Mouse (Mus musculus) frontal cortex, adult (tissue): Measurements from ENCODE around the gene Serpina3b.

Experiments used
- ATAC-seq: cut with Nextera tagmentation; 2 replicates; pipeline ENCODE4 v1.9.2; 2017; ENCODE audit warnings: mild to moderate bottlenecking, moderate library complexity, mixed read lengths; ENCODE audit not compliant: low TSS enrichment

Gene Serpina3b

GRCm38 (mm10) chr12:104175636-104176035, 47.8 kb downstream of the Serpina3b start:
- ATAC-seq, result no peak

GRCm38 (mm10) chr12:104178577-104178976, 50.8 kb downstream of the Serpina3b start:
- ATAC-seq, result no peak

- ATAC-seq, result no peak
These were observed 51.2 kb downstream of the Serpina3b start for GRCm38 (mm10) chr12:104178987-104179386.

GRCm38 (mm10) chr12:104185046-104185445, 57.2 kb downstream of the Serpina3b start:
- ATAC-seq, result no peak

- peak; percentile 97 for ATAC-seq
These were observed 58.3 kb downstream of the Serpina3b start for GRCm38 (mm10) chr12:104186041-104186581.
